Mouse (Mus musculus): ENCODE measurements around the gene Foxk2. TPM values are rescaled to one million over a fixed set of nuclear protein-coding genes. Genes with fewer than 3 reads are reported as not detected.
A peak's percentile ranks its signal among the peaks of the same experiment; 100 is the strongest.
"Not testable (repeated sequence)": the region's sequence is repeated elsewhere in the genome, so short reads cannot be mapped to it uniquely, and the experiment has no call there.

The Foxk2 gene
- polyA plus RNA-seq, 1 experiment from 2014 or later, result 20.9 TPM

- H3K79me2 ChIP-seq (ENCODE audit: inconsistent target), result peaks cover 34% of the 10 kb centered on the region
- H3K4me3 ChIP-seq (ENCODE audit: inconsistent target), result peak overlapping the region; percentile 85
- H3K27ac ChIP-seq, result peak overlapping the region; percentile 79
- WGBS (ENCODE audit: missing documents), result 3% methylated on average over 28 of the region's 28 CpGs
- H3K36me3 ChIP-seq (ENCODE audit: inconsistent target), result no peaks in the 10 kb centered on the region
Measured at GRCm38 (mm10) chr11:121237345-121238128, 22.3 kb upstream of the Foxk2 start.

GRCm38 (mm10) chr11:121239669-121240068 is 20.1 kb upstream of the Foxk2 start:
- H3K36me3 ChIP-seq (ENCODE audit: inconsistent target), result peaks cover 12% of the 10 kb centered on the region; the same call in 1 of the 2 replicates
- peaks cover 34% of the 10 kb centered on the region for H3K79me2 ChIP-seq (ENCODE audit: inconsistent target)
- H3K4me3 ChIP-seq (ENCODE audit: inconsistent target), result no peak overlapping the region
- no peak overlapping the region for H3K27ac ChIP-seq
- 100% methylated on average over 2 of the region's 2 CpGs for WGBS (ENCODE audit: missing documents)

- H3K27ac ChIP-seq, result no peak overlapping the region
- peaks cover 92% of the 10 kb centered on the region for H3K36me3 ChIP-seq (ENCODE audit: inconsistent target)
- 93% methylated on average over 8 of the region's 8 CpGs for WGBS (ENCODE audit: missing documents)
- no peak overlapping the region for H3K4me3 ChIP-seq (ENCODE audit: inconsistent target)
- H3K79me2 ChIP-seq (ENCODE audit: inconsistent target), result no peaks in the 10 kb centered on the region
Measured at GRCm38 (mm10) chr11:121250196-121250595, 9.6 kb upstream of the Foxk2 start.

- 0 out of 2 replicates have a peak, but pooled peaks cover 3% of the 10 kb centered on the region for H3K36me3 ChIP-seq (ENCODE audit: inconsistent target)
- WGBS (ENCODE audit: missing documents), result under 1% methylated on average over 52 of the region's 60 CpGs
- H3K27ac ChIP-seq, result 0 out of 2 replicates have a peak overlapping the region, but pooled peaks have one; percentile 8
- H3K79me2 ChIP-seq (ENCODE audit: inconsistent target), result peaks cover 51% of the 10 kb centered on the region
- H3K4me3 ChIP-seq (ENCODE audit: inconsistent target), result peak overlapping the region; percentile 80
Measured at GRCm38 (mm10) chr11:121260211-121260906, 569 bp downstream of the Foxk2 start.

GRCm38 (mm10) chr11:121261074-121261473 is 1.3 kb downstream of the Foxk2 start:
- no peaks in the 10 kb centered on the region for H3K36me3 ChIP-seq (ENCODE audit: inconsistent target)
- no peak overlapping the region for H3K27ac ChIP-seq
- peak overlapping the region; percentile 80 for H3K4me3 ChIP-seq (ENCODE audit: inconsistent target)
- H3K79me2 ChIP-seq (ENCODE audit: inconsistent target), result peaks cover 58% of the 10 kb centered on the region
- 58% methylated on average over 2 of the region's 2 CpGs for WGBS (ENCODE audit: missing documents)

- peaks cover 100% of the 10 kb centered on the region for H3K79me2 ChIP-seq (ENCODE audit: inconsistent target)
- H3K27ac ChIP-seq, result no peak overlapping the region
- WGBS (ENCODE audit: missing documents), result 58% methylated on average over 8 of the region's 8 CpGs
- no peak overlapping the region for H3K4me3 ChIP-seq (ENCODE audit: inconsistent target)
- no peaks in the 10 kb centered on the region for H3K36me3 ChIP-seq (ENCODE audit: inconsistent target)
Measured at GRCm38 (mm10) chr11:121277516-121277915, 17.7 kb downstream of the Foxk2 start.

GRCm38 (mm10) chr11:121278011-121278410 is 18.2 kb downstream of the Foxk2 start:
- 66% methylated on average over 3 of the region's 3 CpGs for WGBS (ENCODE audit: missing documents)
- Histone ChIP-seq H3K4me3 (ENCODE audit: inconsistent target) (no peak overlapping the region), H3K36me3 (ENCODE audit: inconsistent target) (no peaks in the 10 kb centered on the region), H3K27ac (no peak overlapping the region), H3K79me2 (ENCODE audit: inconsistent target) (peaks cover 100% of the 10 kb centered on the region)

- Histone ChIP-seq H3K36me3 (ENCODE audit: inconsistent target) (peaks cover 15% of the 10 kb centered on the region), H3K27ac (no peak overlapping the region), H3K79me2 (ENCODE audit: inconsistent target) (peaks cover 72% of the 10 kb centered on the region), H3K4me3 (ENCODE audit: inconsistent target) (no peak overlapping the region)
- WGBS (ENCODE audit: missing documents), result 78% methylated on average over 6 of the region's 6 CpGs
Measured at GRCm38 (mm10) chr11:121282911-121283310, 23.1 kb downstream of the Foxk2 start.

- H3K27ac ChIP-seq, result no peak overlapping the region
- 96% methylated on average over 3 of the region's 3 CpGs for WGBS (ENCODE audit: missing documents)
- H3K36me3 ChIP-seq (ENCODE audit: inconsistent target), result peaks cover 58% of the 10 kb centered on the region
- peaks cover 3% of the 10 kb centered on the region; the same call in 1 of the 2 replicates for H3K79me2 ChIP-seq (ENCODE audit: inconsistent target)
- no peak overlapping the region for H3K4me3 ChIP-seq (ENCODE audit: inconsistent target)
Measured at GRCm38 (mm10) chr11:121289859-121290258, 30.1 kb downstream of the Foxk2 start.

- 98% methylated on average over 5 of the region's 5 CpGs for WGBS (ENCODE audit: missing documents)
- Histone ChIP-seq H3K36me3 (ENCODE audit: inconsistent target) (peaks cover 51% of the 10 kb centered on the region), H3K4me3 (ENCODE audit: inconsistent target) (no peak overlapping the region), H3K27ac (no peak overlapping the region), H3K79me2 (ENCODE audit: inconsistent target) (no peaks in the 10 kb centered on the region)
Measured at GRCm38 (mm10) chr11:121294771-121295170, 35.0 kb downstream of the Foxk2 start.

GRCm38 (mm10) chr11:121298493-121298892 is 38.7 kb downstream of the Foxk2 start:
- H3K36me3 ChIP-seq (ENCODE audit: inconsistent target), result peaks cover 53% of the 10 kb centered on the region
- H3K79me2 ChIP-seq (ENCODE audit: inconsistent target), result no peaks in the 10 kb centered on the region
- 96% methylated on average over 8 of the region's 8 CpGs for WGBS (ENCODE audit: missing documents)
- no peak overlapping the region for H3K27ac ChIP-seq
- no peak overlapping the region for H3K4me3 ChIP-seq (ENCODE audit: inconsistent target)

GRCm38 (mm10) chr11:121300265-121300664 is 40.5 kb downstream of the Foxk2 start:
- peaks cover 51% of the 10 kb centered on the region for H3K36me3 ChIP-seq (ENCODE audit: inconsistent target)
- no peaks in the 10 kb centered on the region for H3K79me2 ChIP-seq (ENCODE audit: inconsistent target)
- H3K27ac ChIP-seq, result no peak overlapping the region
- 97% methylated on average over 7 of the region's 9 CpGs for WGBS (ENCODE audit: missing documents)
- H3K4me3 ChIP-seq (ENCODE audit: inconsistent target), result no peak overlapping the region

GRCm38 (mm10) chr11:121305371-121305770 is 45.6 kb downstream of the Foxk2 start:
- H3K79me2 ChIP-seq (ENCODE audit: inconsistent target), result no peaks in the 10 kb centered on the region
- H3K27ac ChIP-seq, result no peak overlapping the region
- 96% methylated on average over 5 of the region's 6 CpGs for WGBS (ENCODE audit: missing documents)
- no peak overlapping the region for H3K4me3 ChIP-seq (ENCODE audit: inconsistent target)
- peaks cover 58% of the 10 kb centered on the region for H3K36me3 ChIP-seq (ENCODE audit: inconsistent target)

GRCm38 (mm10) chr11:121306608-121307007 is 46.8 kb downstream of the Foxk2 start:
- no peak overlapping the region for H3K27ac ChIP-seq
- H3K79me2 ChIP-seq (ENCODE audit: inconsistent target), result no peaks in the 10 kb centered on the region
- no peak overlapping the region for H3K4me3 ChIP-seq (ENCODE audit: inconsistent target)
- WGBS (ENCODE audit: missing documents), result 94% methylated on average over 8 of the region's 8 CpGs
- peaks cover 51% of the 10 kb centered on the region for H3K36me3 ChIP-seq (ENCODE audit: inconsistent target)

- not testable (repeated sequence) for H3K4me3 ChIP-seq (ENCODE audit: inconsistent target); H3K27ac ChIP-seq; H3K79me2 ChIP-seq (ENCODE audit: inconsistent target)
- peaks cover 47% of the 10 kb centered on the region; the same call in 1 of the 2 replicates for H3K36me3 ChIP-seq (ENCODE audit: inconsistent target)
- WGBS (ENCODE audit: missing documents), result 91% methylated on average over 4 of the region's 6 CpGs
Measured at GRCm38 (mm10) chr11:121307712-121308111, 47.9 kb downstream of the Foxk2 start.
